In genomic region chr7:127137262-127138017, GRCm38 (mm10) we compare ENCODE assay signal across 13 mouse cellular contexts. TPM values are rescaled to one million over a fixed set of nuclear protein-coding genes. Genes with fewer than 3 reads are reported as not detected.
DNase-seq lines count a peak whose midpoint lies in the region; ATAC-seq and TF ChIP-seq lines count a peak whose summit lies in the region.
"Had no signal": no experiment of that assay in that cellular context is flagged by ENCODE, and none has a peak within 500 bp of the region (broad histone marks: within the 10 kb centered on the region; RNA-seq: fewer than 3 reads in every experiment).

TSS of gene Spn (minus strand) at chr7:127137823.

- no peaks in the 10 kb centered on the region for H3K9me3 ChIP-seq in kidney, embryonic 16.5 days (ENCODE audit: low read length)
- H3K9me3 ChIP-seq: embryonic facial prominence, embryonic 12.5 days; intestine, embryonic 15.5 days; midbrain, embryonic 12.5 days had no signal

- H3K27ac ChIP-seq in olfactory bulb, adult 2 months (ENCODE audit: insufficient read depth, low read depth, low read length) = no peak within 1 kb of the TSS
- H3K27ac ChIP-seq in kidney, embryonic 16.5 days (ENCODE audit: low read length) = no peak within 1 kb of the TSS
- H3K27ac ChIP-seq: embryonic facial prominence, embryonic 12.5 days; intestine, embryonic 15.5 days; midbrain, embryonic 12.5 days had no signal

- no peaks in the 10 kb centered on the region for H3K27me3 ChIP-seq in kidney, embryonic 16.5 days (ENCODE audit: insufficient read depth, low read length)
- H3K27me3 ChIP-seq: embryonic facial prominence, embryonic 12.5 days; intestine, embryonic 15.5 days; midbrain, embryonic 12.5 days had no signal

- no peak within 1 kb of the TSS for H3K4me2 ChIP-seq in kidney, embryonic 16.5 days (replicated peaks; ENCODE audit: low read depth, low read length)
- H3K4me2 ChIP-seq: embryonic facial prominence, embryonic 12.5 days; intestine, embryonic 15.5 days; midbrain, embryonic 12.5 days had no signal

- ATAC-seq in kidney, embryonic 16.5 days (ENCODE audit: low FRiP score, low TSS enrichment) = no peak; the same call in 1 of the 2 replicates
- ATAC-seq: intestine, embryonic 15.5 days had no signal

- WGBS in lung, adult 2 months = 34% methylated on average over 9 of the region's 9 CpGs
- 61% methylated on average over 9 of the region's 9 CpGs for WGBS in olfactory bulb, adult 2 months
- WGBS in kidney, embryonic 16.5 days = 64% methylated on average over 9 of the region's 9 CpGs

- H3K36me3 ChIP-seq in kidney, embryonic 16.5 days (ENCODE audit: insufficient read depth, low read length) = no peaks in the 10 kb centered on the region
- H3K36me3 ChIP-seq: embryonic facial prominence, embryonic 12.5 days; intestine, embryonic 15.5 days; midbrain, embryonic 12.5 days had no signal

- DNase-seq in lung, adult 2 months = no peak
- DNase-seq in lung, postnatal 10 days = no peak
- DNase-seq in liver = peak; percentile 71
- no peak for DNase-seq in left cerebral cortex, postnatal 25 days (ENCODE audit: low spot score in 2 of 2)
- DNase-seq in left cerebral cortex, adult 11 months (ENCODE audit: low spot score) = no peak
- DNase-seq in yolk sac, embryonic 10.5 days (ENCODE audit: low spot score) = no peak
- DNase-seq: left cerebral cortex, postnatal 4 days; right cerebral cortex, postnatal 25 days had no signal

- intact Hi-C loops in left cerebral cortex, postnatal 25 days (cut with DNase I) = loop anchor here (5.0 kb wide), 1 partner anchor 40 kb away; no protein-coding TSS in a partner anchor

- TF ChIP-seq CTCF in lung, adult 2 months (IDR thresholded peaks at IDR 0.05; ENCODE audit: insufficient read depth, low read length) = no peak
- TF ChIP-seq CTCF in olfactory bulb, adult 2 months (IDR thresholded peaks at IDR 0.05; ENCODE audit: insufficient read depth, low read depth, low read length) = no peak

- H3K4me1 ChIP-seq in lung, adult 2 months (ENCODE audit: control insufficient read depth, insufficient read depth, low read length) = no peaks in the 10 kb centered on the region
- no peaks in the 10 kb centered on the region for H3K4me1 ChIP-seq in olfactory bulb, adult 2 months (ENCODE audit: control insufficient read depth, insufficient read depth, low read length)
- H3K4me1 ChIP-seq in kidney, embryonic 16.5 days (ENCODE audit: insufficient read depth, low read length) = no peaks in the 10 kb centered on the region
- H3K4me1 ChIP-seq: embryonic facial prominence, embryonic 12.5 days; intestine, embryonic 15.5 days; midbrain, embryonic 12.5 days had no signal

- H3K9ac ChIP-seq in kidney, embryonic 16.5 days (replicated peaks; ENCODE audit: low read length) = no peak within 1 kb of the TSS
- H3K9ac ChIP-seq: embryonic facial prominence, embryonic 12.5 days; intestine, embryonic 15.5 days; midbrain, embryonic 12.5 days had no signal

- no peak within 1 kb of the TSS for H3K4me3 ChIP-seq in lung, adult 2 months (replicated peaks; ENCODE audit: extremely low read depth, low read depth, low read length)
- H3K4me3 ChIP-seq in olfactory bulb, adult 2 months (ENCODE audit: insufficient read depth, low read depth, low read length) = no peak within 1 kb of the TSS
- no peak within 1 kb of the TSS for H3K4me3 ChIP-seq in kidney, embryonic 16.5 days (ENCODE audit: low read length)
- H3K4me3 ChIP-seq: embryonic facial prominence, embryonic 12.5 days; intestine, embryonic 15.5 days; midbrain, embryonic 12.5 days had no signal

- no peak for TF ChIP-seq POLR2A in lung, adult 2 months (IDR thresholded peaks at IDR 0.05; ENCODE audit: borderline replicate concordance, extremely low read depth, low read depth, low read length)
- no peak for TF ChIP-seq POLR2A in olfactory bulb, adult 2 months (IDR thresholded peaks at IDR 0.05; ENCODE audit: insufficient read depth, low read depth, low read length)

RNA-seq across cellular contexts. Expression of gene Spn, which starts in this region (rescaled TPM):
- 11.8 and 13.2 TPM in 2 replicates for polyA plus RNA-seq in lung, adult 2 months (2012; rRNA removed)
- not detected in 2 replicates for polyA plus RNA-seq in olfactory bulb, adult 2 months (2012; ENCODE audit: insufficient read depth, insufficient read length, low replicate concordance, missing spikeins)
- total RNA-seq in left cerebral cortex, postnatal 25 days (2021) = under 1 TPM; 0.09 to 0.14 TPM
- 0.21 and 0.32 TPM in 2 replicates for polyA plus RNA-seq in kidney, embryonic 16.5 days (2015; fragmentation: Nextera tagmentation; extraction: Ambion mirVana)
- polyA plus RNA-seq: embryonic facial prominence, embryonic 12.5 days had no signal
